In genomic region chr4:155563400-155564231, GRCm38 (mm10) we compare ENCODE assay signal across 8 mouse cellular contexts. TPM values are rescaled to one million over a fixed set of nuclear protein-coding genes. Genes with fewer than 3 reads are reported as not detected.
DNase-seq lines count a peak whose midpoint lies in the region; ATAC-seq and TF ChIP-seq lines count a peak whose summit lies in the region.

No protein-coding gene starts in this region.

- peaks cover 25% of the 10 kb centered on the region for H3K36me3 ChIP-seq in embryonic facial prominence, embryonic 13.5 days
- no peaks in the 10 kb centered on the region for H3K36me3 ChIP-seq in kidney, adult 2 months (ENCODE audit: control insufficient read depth, insufficient read depth, low read length)
- peaks cover 26% of the 10 kb centered on the region for H3K36me3 ChIP-seq in limb, embryonic 12.5 days
- H3K36me3 ChIP-seq in midbrain, embryonic 15.5 days (replicated peaks), result peaks cover 22% of the 10 kb centered on the region
- peaks cover 4% of the 10 kb centered on the region for H3K36me3 ChIP-seq in spleen, adult 2 months (ENCODE audit: control insufficient read depth, insufficient read depth, low read length)

- peaks cover 47% of the 10 kb centered on the region for H3K4me1 ChIP-seq in embryonic facial prominence, embryonic 13.5 days
- peaks cover 53% of the 10 kb centered on the region for H3K4me1 ChIP-seq in kidney, adult 2 months (ENCODE audit: control insufficient read depth, insufficient read depth, low read length)
- peaks cover 39% of the 10 kb centered on the region for H3K4me1 ChIP-seq in limb, embryonic 12.5 days (replicated peaks)
- peaks cover 29% of the 10 kb centered on the region for H3K4me1 ChIP-seq in midbrain, embryonic 15.5 days
- H3K4me1 ChIP-seq in spleen, adult 2 months (ENCODE audit: control insufficient read depth, insufficient read depth, insufficient read length), result peaks cover 29% of the 10 kb centered on the region

- H3K27ac ChIP-seq in embryonic facial prominence, embryonic 13.5 days, result peak overlapping the region; percentile 90
- peak overlapping the region; percentile 72 for H3K27ac ChIP-seq in kidney, adult 2 months (ENCODE audit: insufficient read depth, low read depth, low read length)
- H3K27ac ChIP-seq in limb, embryonic 12.5 days, result peak overlapping the region; percentile 90
- H3K27ac ChIP-seq in midbrain, embryonic 15.5 days, result peak overlapping the region; percentile 89
- H3K27ac ChIP-seq in spleen, adult 2 months (ENCODE audit: insufficient read depth, low read length), result peak overlapping the region; percentile 87

- H3K9me3 ChIP-seq in embryonic facial prominence, embryonic 13.5 days, result no peaks in the 10 kb centered on the region
- no peaks in the 10 kb centered on the region for H3K9me3 ChIP-seq in limb, embryonic 12.5 days
- no peaks in the 10 kb centered on the region for H3K9me3 ChIP-seq in midbrain, embryonic 15.5 days

- peak overlapping the region; percentile 89 for H3K9ac ChIP-seq in embryonic facial prominence, embryonic 13.5 days
- H3K9ac ChIP-seq in limb, embryonic 12.5 days (replicated peaks), result peak overlapping the region; percentile 75
- H3K9ac ChIP-seq in midbrain, embryonic 15.5 days, result peak overlapping the region; percentile 64

- no peaks in the 10 kb centered on the region for H3K27me3 ChIP-seq in embryonic facial prominence, embryonic 13.5 days
- no peaks in the 10 kb centered on the region for H3K27me3 ChIP-seq in kidney, adult 2 months (replicated peaks; ENCODE audit: control insufficient read depth, insufficient read depth, low read length)
- H3K27me3 ChIP-seq in limb, embryonic 12.5 days, result no peaks in the 10 kb centered on the region
- no peaks in the 10 kb centered on the region for H3K27me3 ChIP-seq in midbrain, embryonic 15.5 days (replicated peaks)
- no peaks in the 10 kb centered on the region for H3K27me3 ChIP-seq in spleen, adult 2 months (ENCODE audit: control insufficient read depth, insufficient read depth, low read length)

- peak; percentile 96 for ATAC-seq in embryonic facial prominence, embryonic 13.5 days (ENCODE audit: insufficient number of reproducible peaks, insufficient read depth, low FRiP score, low TSS enrichment, low read depth)
- peak; percentile 93 for ATAC-seq in limb, embryonic 12.5 days (ENCODE audit: insufficient number of reproducible peaks, insufficient read depth, low FRiP score, low TSS enrichment, low read depth)
- peak; percentile 97 for ATAC-seq in midbrain, embryonic 15.5 days (replicated peaks)

- peak; percentile 20 for TF ChIP-seq POLR2A in kidney, adult 2 months (IDR thresholded peaks at IDR 0.05; ENCODE audit: low read depth, low read length)
- peak; percentile 43; the same call in 1 of the 2 replicates for TF ChIP-seq POLR2A in spleen, adult 2 months (IDR thresholded peaks at IDR 0.05; ENCODE audit: low read depth, low read length)

- peak; percentile 97 for DNase-seq in 3134 (ENCODE audit: extremely low read depth, insufficient read length, low spot score)
- DNase-seq in adrenal gland, postnatal 36 days, result peak; percentile 96 to 97
- peak; percentile 98 to 99 for DNase-seq in heart, adult 18-20 months
- DNase-seq in kidney, adult 2 months, result peak; percentile 99
- DNase-seq in spleen, adult 2 months (ENCODE audit: low read depth in 1 of 2, low spot score in 2 of 2), result peak; percentile 94

- TF ChIP-seq CTCF in kidney, adult 2 months (conservative IDR thresholded peaks at IDR 0.05; ENCODE audit: insufficient read depth, insufficient read length, low read depth, low read length), result peak; percentile 39
- TF ChIP-seq CTCF in spleen, adult 2 months (IDR thresholded peaks at IDR 0.05; ENCODE audit: extremely low read depth, insufficient read depth, insufficient read length, insufficient replicate concordance), result peak; percentile 50; the same call in 1 of the 2 replicates

- peak overlapping the region; percentile 94 for H3K4me3 ChIP-seq in embryonic facial prominence, embryonic 13.5 days
- peak overlapping the region; percentile 73 for H3K4me3 ChIP-seq in kidney, adult 2 months (ENCODE audit: insufficient read depth, low read depth, low read length)
- H3K4me3 ChIP-seq in limb, embryonic 12.5 days (replicated peaks), result peak overlapping the region; percentile 79
- peak overlapping the region; percentile 73 for H3K4me3 ChIP-seq in midbrain, embryonic 15.5 days
- peak overlapping the region; percentile 93 for H3K4me3 ChIP-seq in spleen, adult 2 months (ENCODE audit: extremely low read depth, insufficient read depth, insufficient read length)

- H3K4me2 ChIP-seq in embryonic facial prominence, embryonic 13.5 days, result peak overlapping the region; percentile 80
- H3K4me2 ChIP-seq in limb, embryonic 12.5 days, result peak overlapping the region; percentile 83
- H3K4me2 ChIP-seq in midbrain, embryonic 15.5 days, result peak overlapping the region; percentile 83

- WGBS in embryonic facial prominence, embryonic 13.5 days, result under 1% methylated on average over 69 of the region's 69 CpGs
- under 1% methylated on average over 69 of the region's 69 CpGs for whole genome bisulfite sequencing in kidney, adult 2 months
- under 1% methylated on average over 69 of the region's 69 CpGs for WGBS in limb, embryonic 12.5 days
- WGBS in midbrain, embryonic 15.5 days, result under 1% methylated on average over 67 of the region's 69 CpGs
- under 1% methylated on average over 69 of the region's 69 CpGs for WGBS in spleen, adult 2 months

RNA-seq across cellular contexts. Expression of gene Nadk, which starts 1.4 kb away (rescaled TPM):
- 100 to 1,000 TPM; 175 to 310 TPM for total RNA-seq in adrenal gland, postnatal 36 days (2021)
- polyA plus RNA-seq in embryonic facial prominence, embryonic 13.5 days (2015; fragmentation: Nextera tagmentation; extraction: Ambion mirVana), result 86.8 and 92.8 TPM in 2 replicates
- total RNA-seq in heart, adult 18-20 months (2021), result 10 to 100 TPM; 30.6 to 32.5 TPM
- polyA plus RNA-seq in kidney, adult 2 months (2012; rRNA removed), result 141 and 153 TPM in 2 replicates
- polyA plus RNA-seq in limb, embryonic 12.5 days (2016; fragmentation: Nextera tagmentation; extraction: Ambion mirVana), result 95.3 and 95.4 TPM in 2 replicates
- polyA plus RNA-seq in midbrain, embryonic 15.5 days (2015; fragmentation: Nextera tagmentation; extraction: Ambion mirVana), result 82.9 and 88.7 TPM in 2 replicates
- polyA plus RNA-seq in spleen, adult 2 months (2012; rRNA removed), result 75.3 and 90.7 TPM in 2 replicates

RNA-seq across cellular contexts. Expression of gene Slc35e2, which starts 37.6 kb away (rescaled TPM):
- 10 to 100 TPM; 34.0 to 43.3 TPM for total RNA-seq in adrenal gland, postnatal 36 days (2021)
- 10.5 and 11.1 TPM in 2 replicates for polyA plus RNA-seq in embryonic facial prominence, embryonic 13.5 days (2015; fragmentation: Nextera tagmentation; extraction: Ambion mirVana)
- 1 to 10 TPM; 9.0 TPM for total RNA-seq in heart, adult 18-20 months (2021)
- 7.5 and 7.9 TPM in 2 replicates for polyA plus RNA-seq in kidney, adult 2 months (2012; rRNA removed)
- 10.9 and 11.6 TPM in 2 replicates for polyA plus RNA-seq in limb, embryonic 12.5 days (2016; fragmentation: Nextera tagmentation; extraction: Ambion mirVana)
- polyA plus RNA-seq in midbrain, embryonic 15.5 days (2015; fragmentation: Nextera tagmentation; extraction: Ambion mirVana), result 15.3 and 17.5 TPM in 2 replicates
- 6.2 and 7.1 TPM in 2 replicates for polyA plus RNA-seq in spleen, adult 2 months (2012; rRNA removed)

Comparison
In these comparisons a context has a peak if more than half of its experiments do, and no peak if none do; other contexts are left out.
1. Peak in every context shown above with its lines: DNase-seq, ATAC-seq, H3K4me3 ChIP-seq and H3K27ac ChIP-seq.